Mouse (Mus musculus): ENCODE measurements around the gene Adgrg3.

Gene Adgrg3

GRCm38 (mm10) chr8:95084744-95085431, 67.4 kb downstream of the Adgrg3 start:
- no peak for DNase-seq

GRCm38 (mm10) chr8:95085432-95086141, 68.1 kb downstream of the Adgrg3 start:
- no peak for DNase-seq

GRCm38 (mm10) chr8:95093574-95093973, 76.1 kb downstream of the Adgrg3 start:
- DNase-seq: no peak
